21 mouse cellular contexts compared by ENCODE assay signal in genomic region chr2:143419791-143420190, GRCm38 (mm10).
"Had no signal": no experiment of that assay in that cellular context is flagged by ENCODE, and none has a peak within 500 bp of the region (broad histone marks: within the 10 kb centered on the region; RNA-seq: fewer than 3 reads in every experiment).

No protein-coding gene starts in this region.

- H3K9ac ChIP-seq: kidney, embryonic 15.5 days; limb, embryonic 12.5 days; liver, embryonic 13.5 days; liver, postnatal 0 days; lung, embryonic 15.5 days; neural tube, embryonic 15.5 days; stomach, embryonic 15.5 days had no signal

- H3K36me3 ChIP-seq: kidney, embryonic 15.5 days; limb, embryonic 12.5 days; liver, embryonic 13.5 days; lung, embryonic 15.5 days; neural tube, embryonic 15.5 days; stomach, embryonic 15.5 days had no signal

- H3K4me2 ChIP-seq: kidney, embryonic 15.5 days; limb, embryonic 12.5 days; liver, embryonic 13.5 days; lung, embryonic 15.5 days; midbrain, embryonic 11.5 days; neural tube, embryonic 15.5 days; stomach, embryonic 15.5 days had no signal

- H3K9me3 ChIP-seq: kidney, embryonic 15.5 days; limb, embryonic 12.5 days; lung, embryonic 15.5 days; neural tube, embryonic 15.5 days; stomach, embryonic 15.5 days had no signal

- H3K4me3 ChIP-seq: kidney, embryonic 15.5 days; left cerebral cortex, adult 2 months; limb, embryonic 12.5 days; liver, embryonic 13.5 days; lung, embryonic 15.5 days; megakaryocyte, embryonic 14.5 days; myocyte; neural tube, embryonic 15.5 days; stomach, embryonic 15.5 days had no signal

- DNase-seq: kidney, adult 2 months; kidney, postnatal 14 days; liver; liver, embryonic 13.5 days; liver, postnatal 0 days; lung, postnatal 14 days; right cerebral cortex, postnatal 4 days; spleen, adult 18-20 months; thymus, adult 2 months; thymus, postnatal 25 days had no signal

- ATAC-seq: liver, postnatal 0 days; midbrain, embryonic 16.5 days had no signal

- H3K4me1 ChIP-seq: kidney, embryonic 15.5 days; limb, embryonic 12.5 days; liver, embryonic 13.5 days; lung, embryonic 15.5 days; megakaryocyte, embryonic 14.5 days; neural tube, embryonic 15.5 days; stomach, embryonic 15.5 days had no signal

- H3K27me3 ChIP-seq: kidney, embryonic 15.5 days; limb, embryonic 12.5 days; liver, embryonic 13.5 days; lung, embryonic 15.5 days; megakaryocyte, embryonic 14.5 days; neural tube, embryonic 15.5 days; stomach, embryonic 15.5 days had no signal

- H3K27ac ChIP-seq: kidney, embryonic 15.5 days; left cerebral cortex, adult 2 months; limb, embryonic 12.5 days; liver, embryonic 13.5 days; lung, embryonic 15.5 days; macrophage; neural tube, embryonic 15.5 days; stomach, embryonic 15.5 days had no signal
